Mouse (Mus musculus): ENCODE data around the gene Sema3g.

Sema3g gene

GRCm38 (mm10) chr14:31217666-31218065, at the start of gene Sema3g:
TSS of gene Sema3g (plus strand) at chr14:31217860.
- DNase-seq = peak; percentile 25

GRCm38 (mm10) chr14:31168425-31168824, 49.2 kb upstream of the Sema3g start, which contains the start of gene Stab1:
TSS of gene Stab1 (minus strand) at chr14:31168641.
- no peak for DNase-seq

- DNase-seq = no peak
Observed at GRCm38 (mm10) chr14:31169508-31169907, 48.2 kb upstream of the Sema3g start.

DNA sequence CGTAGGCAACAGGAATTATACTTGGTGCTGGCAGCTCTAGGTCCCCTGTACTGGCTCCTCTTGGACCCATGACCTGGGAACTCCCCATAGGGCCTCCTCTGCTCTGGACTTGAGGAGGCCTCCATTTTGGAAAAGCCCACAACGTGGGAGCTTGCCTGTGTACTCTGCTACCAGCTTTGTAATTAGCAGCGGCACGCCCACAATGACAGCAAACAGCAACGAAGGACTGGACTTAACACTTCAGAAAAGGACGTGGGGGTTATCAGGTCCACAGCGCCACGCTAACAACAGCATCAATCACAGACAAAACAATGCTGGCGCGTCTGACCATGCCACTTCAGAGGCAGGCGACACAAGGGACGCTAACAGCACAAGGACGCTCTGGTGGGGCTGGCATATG, 46.7 kb upstream of the Sema3g start:
- DNase-seq = no peak

- DNase-seq = no peak
Observed at GRCm38 (mm10) chr14:31171386-31171785, 46.3 kb upstream of the Sema3g start.

GRCm38 (mm10) chr14:31171821-31172220, 45.8 kb upstream of the Sema3g start:
- DNase-seq = no peak

DNA sequence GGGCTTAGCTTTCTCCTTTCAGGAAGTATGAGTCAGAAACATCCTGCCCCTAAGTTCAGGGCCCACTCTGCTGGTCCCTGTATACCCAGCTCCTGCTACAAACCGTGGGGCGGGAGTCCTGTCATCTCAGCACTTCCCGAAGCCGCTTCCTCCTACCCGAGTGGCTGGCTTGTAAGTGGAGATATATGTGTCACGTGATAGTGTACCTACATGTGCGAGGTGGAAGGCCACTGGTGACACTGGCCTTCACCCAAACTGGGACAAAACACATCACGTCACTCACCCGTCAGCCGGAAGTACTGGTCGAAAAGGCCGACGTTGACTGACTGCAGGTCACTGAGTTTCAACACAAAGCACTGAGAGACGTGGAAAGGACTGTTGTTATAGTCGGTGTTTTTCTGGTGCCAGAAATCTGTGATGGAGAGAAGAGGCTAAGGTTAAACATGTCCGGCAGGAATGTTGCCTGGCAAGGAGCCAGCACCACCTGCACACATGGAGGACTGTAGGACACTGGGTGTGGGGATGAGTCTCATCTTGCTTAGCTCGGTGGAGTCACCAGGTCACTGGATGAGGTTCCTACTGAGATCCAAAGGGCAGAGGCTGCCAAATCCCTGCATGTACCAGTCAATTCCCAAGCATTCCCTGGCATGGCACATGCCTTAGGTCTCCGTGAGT, 44.7 kb upstream of the Sema3g start:
- no peak for DNase-seq

GRCm38 (mm10) chr14:31173537-31173936, 44.1 kb upstream of the Sema3g start:
- no peak for DNase-seq

DNA sequence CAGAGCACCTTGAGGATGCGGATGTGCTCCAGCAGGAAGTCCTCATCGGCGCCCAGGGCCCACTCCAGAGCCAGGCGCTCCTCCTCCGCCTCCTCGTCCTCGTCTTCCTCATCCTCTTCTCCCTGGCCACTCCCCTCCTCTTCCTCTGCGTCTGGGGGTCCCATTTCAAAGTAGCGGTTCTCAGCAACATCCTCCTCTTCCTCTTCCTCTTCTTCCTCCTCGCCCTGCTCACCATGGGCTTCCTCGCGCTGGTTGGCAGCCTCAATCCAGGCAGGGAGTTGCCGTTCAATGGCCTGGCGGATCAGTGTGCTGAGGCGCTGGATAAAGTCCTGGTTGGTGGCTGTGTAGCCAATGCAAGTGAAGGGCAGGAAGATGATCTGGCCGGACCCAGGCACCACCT, 40.4 kb upstream of the Sema3g start:
- no peak for DNase-seq

GRCm38 (mm10) chr14:31177715-31178114, 39.9 kb upstream of the Sema3g start:
- no peak for DNase-seq

DNA sequence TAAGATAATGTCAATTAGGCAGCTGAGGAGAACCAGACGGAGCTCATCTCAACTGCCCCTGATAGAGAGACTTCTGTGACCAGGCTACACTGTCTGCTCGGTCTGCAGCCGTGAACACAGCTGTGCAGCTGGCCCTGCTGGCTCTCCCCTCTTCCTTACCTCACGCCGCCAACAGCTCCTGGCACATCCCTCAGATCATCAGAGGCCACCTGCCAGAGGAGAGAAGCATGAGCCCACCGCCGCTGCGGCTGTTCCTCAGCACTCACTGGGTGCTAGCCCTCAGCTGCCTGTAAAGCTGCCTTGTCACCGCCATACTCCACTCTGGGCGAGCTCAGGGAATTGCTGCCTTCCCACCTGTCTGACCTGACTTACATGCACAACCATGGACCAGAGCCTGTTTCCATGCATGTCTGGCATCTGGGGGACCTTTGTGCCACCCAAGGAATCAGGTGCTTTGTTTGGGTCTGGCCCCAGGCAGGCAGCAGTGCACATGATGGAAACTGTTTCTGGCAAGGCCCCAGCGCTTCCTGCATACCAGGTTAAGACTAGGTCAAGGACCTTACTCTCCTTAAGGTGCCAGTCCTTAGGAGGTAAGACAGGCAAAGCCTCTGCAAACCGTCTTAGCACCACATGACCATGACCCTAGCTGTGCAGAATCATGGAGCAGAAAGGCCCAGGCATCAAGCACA, 37.8 kb upstream of the Sema3g start:
- DNase-seq = no peak

- DNase-seq = no peak
Observed at GRCm38 (mm10) chr14:31181512-31181911, 36.1 kb upstream of the Sema3g start.

DNA sequence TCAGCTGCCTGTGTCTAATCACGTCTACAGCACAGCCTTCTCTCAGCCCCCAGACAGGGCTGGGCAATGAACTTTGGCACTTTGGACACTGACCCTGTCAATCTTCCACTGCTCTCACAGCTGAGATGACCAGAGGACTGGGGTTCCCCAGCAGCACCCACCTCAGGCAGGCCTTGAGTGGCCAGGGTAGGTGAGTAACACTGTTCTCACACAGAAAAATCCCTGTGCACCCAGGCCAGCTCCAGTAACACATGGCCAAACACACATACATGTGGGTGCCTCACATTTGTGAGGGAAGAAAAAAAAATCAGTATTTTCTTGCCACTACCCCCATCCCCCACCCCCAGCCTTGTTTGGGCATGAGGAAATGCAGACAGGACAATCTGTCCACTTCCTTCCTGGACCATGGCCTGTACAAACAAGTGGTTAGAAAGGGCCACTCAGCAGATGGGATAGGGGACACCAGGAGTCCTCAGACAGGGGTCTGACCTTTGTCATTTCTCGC, 34.8 kb upstream of the Sema3g start:
- DNase-seq = no peak

DNA sequence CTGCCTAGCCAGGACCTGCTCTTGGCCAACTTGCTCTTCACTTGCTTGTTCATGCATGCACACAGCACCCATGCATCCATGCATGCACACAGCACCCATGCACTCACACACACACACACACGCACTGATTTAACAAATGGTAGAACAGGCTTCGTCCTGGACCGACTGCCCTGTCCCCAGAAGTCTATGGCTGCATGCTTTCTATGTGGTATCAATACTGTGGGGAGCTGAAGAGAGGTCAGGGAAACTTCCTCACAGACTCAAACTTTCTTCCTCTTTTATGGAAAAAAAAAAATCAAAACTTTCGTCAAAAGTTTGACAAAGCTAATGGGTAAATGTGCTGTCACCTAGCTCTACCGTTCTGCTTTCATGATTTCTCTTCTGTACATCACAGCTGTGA, 34.1 kb upstream of the Sema3g start:
- DNase-seq = no peak

DNA sequence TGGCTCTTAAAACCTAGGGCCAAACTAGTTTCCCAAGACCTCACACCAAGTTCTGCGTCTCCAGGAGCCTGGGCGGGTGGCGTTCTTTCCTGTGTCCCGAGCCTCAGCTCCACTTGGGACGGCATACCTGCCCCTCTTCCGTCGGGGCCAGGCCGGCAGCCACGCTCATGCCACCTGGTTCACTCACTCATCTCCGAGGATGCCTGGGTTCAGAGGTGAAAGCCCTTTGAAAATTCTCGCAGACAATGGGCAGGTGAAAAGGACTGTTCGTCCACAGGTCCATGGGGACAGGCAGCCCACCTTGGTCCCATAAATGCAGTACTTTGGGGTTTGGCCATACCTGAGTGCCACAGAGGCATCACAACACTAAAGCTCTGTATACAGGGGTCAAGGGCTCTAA, 33.5 kb upstream of the Sema3g start:
- no peak for DNase-seq

DNA sequence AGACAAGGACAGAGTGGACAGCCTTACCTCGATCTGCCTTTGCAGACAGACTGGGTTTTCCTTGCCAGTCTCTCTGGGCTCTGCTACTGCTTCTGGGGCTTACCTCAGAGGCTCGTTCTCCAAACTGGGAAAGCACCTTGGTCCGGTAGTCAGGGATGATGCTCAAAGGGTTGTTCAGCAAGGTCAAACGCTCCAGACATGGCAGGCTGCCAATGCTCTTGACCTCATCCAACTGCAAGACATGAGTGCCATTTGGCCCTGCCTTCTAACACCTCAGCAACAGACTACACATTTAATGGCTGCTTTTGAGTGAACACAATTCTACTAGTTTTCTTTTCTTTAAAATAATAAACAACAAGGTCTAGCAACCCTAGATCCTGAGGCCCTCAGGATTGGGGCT, 31.0 kb upstream of the Sema3g start:
- no peak for DNase-seq

DNA sequence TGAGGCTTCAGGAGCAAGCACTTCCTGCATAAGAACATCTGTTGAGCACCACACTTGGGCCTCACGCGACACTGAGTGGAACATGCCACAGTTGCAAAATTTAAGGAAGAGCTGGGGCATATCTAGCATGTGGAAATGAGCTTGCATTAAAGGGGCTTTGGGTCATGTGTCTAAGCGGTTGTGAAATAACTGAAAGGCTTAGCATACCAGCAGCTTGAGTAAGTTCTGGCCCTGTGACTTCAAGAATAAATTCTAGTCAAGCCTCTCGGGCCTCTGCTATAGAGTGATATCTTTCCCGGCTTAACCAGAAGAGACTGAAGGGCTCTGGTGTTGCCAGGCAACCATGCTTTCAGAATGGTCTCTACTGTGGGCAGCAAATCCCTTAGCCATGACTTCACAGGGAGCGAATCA, 28.9 kb upstream of the Sema3g start:
- DNase-seq = no peak

DNA sequence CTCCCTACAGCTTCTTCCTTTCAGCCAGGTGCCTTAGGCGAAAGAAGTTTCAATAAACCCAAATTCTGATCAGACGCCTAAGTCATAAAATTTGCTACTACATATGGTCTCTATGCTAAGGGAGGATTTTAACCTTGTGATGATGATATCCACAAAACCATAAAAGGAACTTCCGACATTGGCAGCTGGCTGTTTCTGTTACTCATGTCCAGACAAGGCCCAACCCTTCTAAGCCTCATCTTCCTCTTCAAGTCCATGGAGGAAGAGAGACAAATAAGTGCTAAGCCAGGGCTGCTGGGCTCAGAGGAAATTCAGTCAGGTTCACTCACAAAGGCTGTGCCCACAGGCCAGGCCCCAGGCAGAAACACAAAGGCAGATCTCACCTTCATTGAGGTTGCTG, 28.3 kb upstream of the Sema3g start:
- DNase-seq = no peak

GRCm38 (mm10) chr14:31191936-31192335, 25.7 kb upstream of the Sema3g start:
- no peak for DNase-seq

DNA sequence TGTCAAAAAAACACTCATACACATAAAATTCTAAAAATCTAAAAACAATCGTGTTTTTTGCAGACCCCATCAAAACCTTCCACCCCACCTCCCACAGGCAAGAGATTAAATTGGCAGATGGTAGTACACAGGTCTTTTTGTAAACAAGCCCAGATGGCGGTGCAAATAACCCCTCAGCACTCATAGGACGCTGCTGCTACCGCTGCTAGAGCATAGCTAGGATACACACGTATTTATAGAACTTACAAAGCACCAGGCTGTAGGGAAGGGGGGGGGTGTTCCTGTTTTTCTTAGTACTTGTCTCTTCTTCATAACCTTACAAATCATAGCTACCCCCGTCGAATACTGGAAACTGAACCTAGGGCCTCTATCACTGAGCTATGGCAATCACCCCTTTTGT, 23.9 kb upstream of the Sema3g start:
- peak; percentile 61 for DNase-seq

DNA sequence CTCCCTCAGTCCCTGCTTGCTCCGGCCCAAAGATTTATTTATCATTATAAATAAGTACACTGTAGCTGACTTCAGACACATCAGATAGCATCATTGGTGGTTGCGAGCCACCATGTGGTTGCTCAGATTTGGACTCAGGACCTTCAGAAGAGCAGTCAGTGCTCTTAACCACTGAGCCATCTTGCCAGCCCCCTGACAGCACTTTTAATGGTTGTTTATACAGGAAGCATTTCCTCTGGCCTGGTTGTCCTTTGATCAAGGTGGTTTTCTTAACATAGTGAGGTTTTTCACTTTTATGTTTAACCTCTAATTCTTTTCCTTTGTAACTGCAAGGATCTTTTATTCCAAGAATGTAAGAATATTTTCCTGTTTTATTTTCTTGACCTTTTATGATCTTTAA, 23.2 kb upstream of the Sema3g start:
- no peak for DNase-seq

GRCm38 (mm10) chr14:31194891-31195513, 22.7 kb upstream of the Sema3g start:
- peak; percentile 56 for DNase-seq

- DNase-seq = no peak
Observed at GRCm38 (mm10) chr14:31195521-31195920, 22.1 kb upstream of the Sema3g start.

DNA sequence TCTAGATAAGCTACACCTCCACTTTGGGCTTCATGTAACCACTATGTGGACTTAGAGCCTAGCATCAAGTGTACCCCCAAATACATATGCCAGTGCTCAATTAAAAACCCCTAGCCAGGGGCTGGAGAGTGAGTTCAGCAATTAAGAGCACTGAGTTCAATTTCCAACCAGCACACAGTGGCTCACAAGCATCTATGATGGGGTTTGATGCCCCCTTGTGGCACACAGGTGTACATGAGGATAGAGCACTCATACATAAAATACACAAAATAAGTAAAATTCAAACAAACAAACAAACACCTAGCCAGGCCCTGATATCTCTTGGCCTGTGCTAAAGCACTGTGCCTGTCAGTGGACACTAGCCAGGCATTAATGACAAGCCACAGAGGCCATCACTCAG, 21.7 kb upstream of the Sema3g start:
- no peak for DNase-seq

Data from layer of hippocampus, adult 9-11 months (tissue).